Mouse (Mus musculus) erythroblast, embryonic 14.5 days (primary cell): ENCODE data around the gene Palm2. TPM values are rescaled to one million over a fixed set of nuclear protein-coding genes. Genes with fewer than 3 reads are reported as not detected.

Experiments used
- H3K27me3 ChIP-seq: 2 replicates; pipeline ENCODE4 v1.6.1; 2012; ENCODE audit warnings: inconsistent platforms; ENCODE audit not compliant: control insufficient read depth
- H3K36me3 ChIP-seq: 2 replicates; pipeline ENCODE4 v1.6.1; 2012; ENCODE audit warnings: mild to moderate bottlenecking, inconsistent platforms; ENCODE audit not compliant: control insufficient read depth
- H3K4me1 ChIP-seq: 2 replicates; pipeline ENCODE4 v1.6.1; 2012; ENCODE audit warnings: inconsistent platforms; ENCODE audit not compliant: control insufficient read depth
- H3K4me3 ChIP-seq: replicated peaks from 2 replicates; pipeline ENCODE3; 2012; ENCODE audit warnings: moderate library complexity, mild to moderate bottlenecking, inconsistent platforms
- H3K9me3 ChIP-seq: 2 replicates; pipeline ENCODE4 v1.6.1; 2012; ENCODE audit warnings: low read length, inconsistent platforms, mixed read lengths; ENCODE audit not compliant: control insufficient read depth
- GATA1 ChIP-seq: IDR thresholded peaks from 2 replicates; pipeline ENCODE4 v1.6.1; 2012; ENCODE audit warnings: low read length, inconsistent platforms, mixed read lengths
- TAL1 ChIP-seq: IDR thresholded peaks from 3 replicates; pipeline ENCODE4 v1.6.1; 2012; ENCODE audit warnings: low read length, inconsistent platforms, mixed read lengths
- polyA plus RNA-seq: library from polyadenylated mRNA; stranded (reverse); fragments of >175 nt; gene quantifications from 2 replicates; pipeline ENCODE4 v1.2.3, GENCODE M21; 2012

Palm2 gene
- polyA plus RNA-seq, 1 experiment, result not detected

DNA sequence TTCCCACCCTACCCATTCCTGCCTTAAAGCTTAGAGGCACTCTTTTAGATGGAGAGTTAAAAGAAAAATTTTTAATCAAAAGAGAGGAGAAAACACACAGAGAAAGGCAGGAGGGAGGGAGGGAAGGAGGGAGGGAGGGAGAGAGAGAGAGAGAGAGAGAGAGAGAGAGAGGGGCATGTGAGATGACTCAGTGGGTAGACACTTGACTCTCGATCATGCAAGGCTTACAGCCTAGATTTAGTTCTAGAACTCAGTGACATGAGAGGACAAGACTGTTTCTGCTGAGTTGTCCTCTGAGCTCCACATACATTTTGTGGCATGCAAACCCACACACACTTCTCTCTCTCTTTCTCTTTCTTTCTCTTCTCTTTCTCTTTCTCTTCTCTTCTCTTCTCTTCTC is 125.4 kb downstream of the Palm2 start:
- H3K36me3 ChIP-seq, result no peaks in the 10 kb centered on the region
- H3K27me3 ChIP-seq, result no peaks in the 10 kb centered on the region
- H3K4me1 ChIP-seq, result no peaks in the 10 kb centered on the region
- TF ChIP-seq TAL1 (no peak), GATA1 (no peak)
- H3K4me3 ChIP-seq, result no peak overlapping the region
- H3K9me3 ChIP-seq, result no peaks in the 10 kb centered on the region

DNA sequence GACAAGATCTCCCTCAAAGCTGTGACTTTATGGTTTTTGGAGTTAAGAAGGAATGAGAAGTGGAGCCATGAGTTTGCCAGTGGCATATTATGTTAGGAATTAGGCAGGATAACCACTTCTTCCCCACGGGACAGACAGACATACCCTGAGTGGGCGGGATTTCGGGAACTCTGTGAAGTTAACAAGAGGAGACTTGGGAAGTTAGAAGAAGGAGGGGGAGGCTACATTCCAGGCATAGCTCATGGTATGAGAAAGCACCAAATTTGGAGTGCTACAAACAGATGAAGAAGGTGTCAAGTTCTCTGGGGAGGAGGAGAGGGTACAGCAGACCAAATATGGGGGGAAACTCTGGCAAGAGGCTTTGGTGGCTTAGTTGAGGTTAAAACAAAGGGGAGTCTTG is 126.0 kb downstream of the Palm2 start:
- H3K27me3 ChIP-seq, result no peaks in the 10 kb centered on the region
- TF ChIP-seq TAL1, result no peak
- TF ChIP-seq GATA1, result no peak
- no peaks in the 10 kb centered on the region for H3K9me3 ChIP-seq
- no peak overlapping the region for H3K4me3 ChIP-seq
- H3K4me1 ChIP-seq, result no peaks in the 10 kb centered on the region
- H3K36me3 ChIP-seq, result no peaks in the 10 kb centered on the region

GRCm38 (mm10) chr4:57561055-57561454 is 127.0 kb downstream of the Palm2 start:
- TF ChIP-seq GATA1 (no peak), TAL1 (no peak)
- Histone ChIP-seq H3K4me1 (no peaks in the 10 kb centered on the region), H3K9me3 (no peaks in the 10 kb centered on the region), H3K4me3 (no peak overlapping the region), H3K36me3 (no peaks in the 10 kb centered on the region), H3K27me3 (no peaks in the 10 kb centered on the region)

DNA sequence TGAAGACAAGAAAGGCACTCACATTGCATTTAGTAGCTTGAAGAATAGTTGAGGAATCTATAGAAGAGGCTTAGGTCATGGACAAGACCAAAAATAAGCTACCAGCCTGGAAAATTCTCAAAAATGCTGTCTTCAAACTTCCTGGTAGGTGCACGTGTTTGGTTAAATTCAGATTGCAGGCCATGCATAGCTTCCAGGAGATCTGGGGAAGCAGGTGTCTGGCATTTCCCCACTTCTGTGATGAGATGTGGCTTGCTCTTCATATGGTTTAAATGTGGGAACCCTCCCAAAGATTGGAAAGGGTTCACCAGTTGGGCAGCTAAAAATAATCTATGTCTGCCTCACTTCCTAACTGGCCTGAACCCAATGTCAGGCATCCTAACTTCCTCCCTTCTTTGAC is 131.2 kb downstream of the Palm2 start:
- H3K27me3 ChIP-seq, result peaks cover 12% of the 10 kb centered on the region; the same call in 1 of the 2 replicates
- no peaks in the 10 kb centered on the region for H3K4me1 ChIP-seq
- H3K36me3 ChIP-seq, result no peaks in the 10 kb centered on the region
- no peak for TF ChIP-seq GATA1
- no peak for TF ChIP-seq TAL1
- H3K9me3 ChIP-seq, result no peaks in the 10 kb centered on the region
- H3K4me3 ChIP-seq, result no peak overlapping the region

GRCm38 (mm10) chr4:57565811-57566210 is 131.8 kb downstream of the Palm2 start:
- H3K9me3 ChIP-seq, result no peaks in the 10 kb centered on the region
- H3K4me1 ChIP-seq, result no peaks in the 10 kb centered on the region

DNA sequence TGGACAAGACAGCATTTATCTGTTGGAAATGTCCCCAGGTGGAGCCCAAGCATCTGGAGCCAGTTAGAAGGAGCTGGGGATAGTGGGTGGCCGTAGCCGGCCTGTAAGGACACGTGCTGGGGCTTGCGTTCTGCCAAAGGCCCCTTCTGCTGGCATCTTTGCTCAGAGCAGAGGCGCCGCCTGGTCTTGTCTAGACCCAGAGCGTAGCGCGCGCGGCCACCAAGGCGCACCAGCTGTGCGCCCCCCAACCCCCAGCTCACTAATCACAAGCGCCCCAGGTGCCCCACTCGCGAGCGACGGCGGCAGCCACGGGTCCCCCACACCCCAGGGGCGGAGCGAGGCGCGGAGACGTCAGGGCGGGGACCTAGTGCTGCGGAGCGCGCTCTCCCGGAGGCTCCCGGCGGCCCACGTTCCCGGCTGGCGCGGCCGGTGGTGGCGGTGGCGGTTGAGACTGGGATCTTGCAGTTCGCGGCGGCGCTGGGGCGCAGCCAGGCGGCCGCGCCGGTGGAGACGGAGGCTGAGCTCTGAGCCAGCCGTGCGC is 133.7 kb downstream of the Palm2 start, which contains the start of gene Pakap:
Gene Pakap, plus strand, starts transcription at position 514 of the 541 bp plus-strand sequence.
- no peak within 1 kb of the TSS for H3K4me3 ChIP-seq
- TF ChIP-seq TAL1 (no peak), GATA1 (no peak)

More at GRCm38 (mm10) chr4:57565811-57566210, 131.8 kb downstream of the Palm2 start:
- TF ChIP-seq TAL1 (no peak), GATA1 (no peak)
- Histone ChIP-seq H3K36me3 (no peaks in the 10 kb centered on the region), H3K4me3 (no peak overlapping the region), H3K27me3 (peaks cover 12% of the 10 kb centered on the region; the same call in 1 of the 2 replicates)

GRCm38 (mm10) chr4:57568268-57569068 is 134.4 kb downstream of the Palm2 start:
- peaks cover 4% of the 10 kb centered on the region; the same call in 1 of the 2 replicates for H3K9me3 ChIP-seq
- no peak overlapping the region for H3K4me3 ChIP-seq
- peaks cover 12% of the 10 kb centered on the region; the same call in 1 of the 2 replicates for H3K27me3 ChIP-seq
- no peaks in the 10 kb centered on the region for H3K4me1 ChIP-seq
- no peaks in the 10 kb centered on the region for H3K36me3 ChIP-seq
- no peak for TF ChIP-seq TAL1
- no peak for TF ChIP-seq GATA1

More for the DNA sequence above, 133.7 kb downstream of the Palm2 start, which contains the start of gene Pakap:
- Histone ChIP-seq H3K27me3 (peaks cover 12% of the 10 kb centered on the region; the same call in 1 of the 2 replicates), H3K36me3 (no peaks in the 10 kb centered on the region), H3K4me1 (no peaks in the 10 kb centered on the region), H3K9me3 (peaks cover 4% of the 10 kb centered on the region; the same call in 1 of the 2 replicates)

- peaks cover 12% of the 10 kb centered on the region; the same call in 1 of the 2 replicates for H3K27me3 ChIP-seq
- no peak for TF ChIP-seq TAL1
- TF ChIP-seq GATA1, result no peak
- H3K4me3 ChIP-seq, result no peak overlapping the region
- H3K36me3 ChIP-seq, result no peaks in the 10 kb centered on the region
- no peaks in the 10 kb centered on the region for H3K4me1 ChIP-seq
- H3K9me3 ChIP-seq, result peaks cover 4% of the 10 kb centered on the region; the same call in 1 of the 2 replicates
These were observed 135.0 kb downstream of the Palm2 start for GRCm38 (mm10) chr4:57569069-57569355.

DNA sequence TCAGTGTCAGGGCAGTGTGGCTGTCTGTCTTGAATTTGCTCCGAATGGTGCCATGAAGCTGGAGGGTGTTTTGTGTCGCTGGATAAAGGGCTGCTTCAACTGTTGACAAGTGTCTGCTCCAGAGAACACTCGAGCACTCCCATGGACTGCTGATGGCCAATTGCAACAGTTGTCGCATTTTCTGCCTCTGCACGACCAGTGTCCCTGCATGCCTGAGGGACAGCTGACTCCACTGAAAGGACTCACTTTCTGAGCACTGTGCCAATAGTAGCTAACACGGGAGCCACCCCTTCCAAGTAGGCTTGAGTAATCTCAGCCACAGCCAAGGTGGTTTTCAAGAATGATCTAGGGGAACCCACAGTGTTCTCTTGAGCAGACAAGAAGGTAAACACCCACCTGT is 135.7 kb downstream of the Palm2 start:
- H3K27me3 ChIP-seq, result peaks cover 12% of the 10 kb centered on the region; the same call in 1 of the 2 replicates
- H3K4me1 ChIP-seq, result no peaks in the 10 kb centered on the region
- no peaks in the 10 kb centered on the region for H3K36me3 ChIP-seq
- TF ChIP-seq GATA1 (no peak), TAL1 (no peak)
- H3K9me3 ChIP-seq, result peaks cover 4% of the 10 kb centered on the region; the same call in 1 of the 2 replicates
- no peak overlapping the region for H3K4me3 ChIP-seq

GRCm38 (mm10) chr4:57570229-57570628 is 136.2 kb downstream of the Palm2 start:
- peaks cover 4% of the 10 kb centered on the region; the same call in 1 of the 2 replicates for H3K9me3 ChIP-seq

More at GRCm38 (mm10) chr4:57570229-57570628, 136.2 kb downstream of the Palm2 start:
- Histone ChIP-seq H3K4me1 (no peaks in the 10 kb centered on the region), H3K4me3 (no peak overlapping the region), H3K27me3 (peaks cover 12% of the 10 kb centered on the region; the same call in 1 of the 2 replicates), H3K36me3 (no peaks in the 10 kb centered on the region)
- TF ChIP-seq GATA1, result no peak
